Mouse (Mus musculus): ENCODE measurements around the gene Ntn5.

Ntn5 gene

DNA sequence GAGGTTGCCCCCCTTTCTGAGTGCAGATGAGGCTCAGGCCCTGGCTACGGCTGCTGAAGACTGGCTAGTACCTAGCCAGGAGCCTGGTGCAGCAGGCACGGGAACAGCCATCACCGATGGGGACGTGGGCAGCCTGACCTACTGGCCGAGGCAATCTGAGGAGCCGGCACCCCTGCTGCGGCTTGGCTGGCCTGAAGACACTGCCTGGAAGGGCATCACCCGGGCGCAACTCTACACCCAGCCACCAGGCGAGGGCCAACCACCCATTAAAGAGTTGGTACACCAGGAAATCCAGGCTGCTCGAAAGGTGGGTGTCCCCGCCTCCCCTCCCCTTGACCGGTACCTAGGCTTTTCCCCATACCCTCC, 38.5 kb downstream of the Ntn5 start:
- intact Hi-C loops (cut with DNase I) = no loop called here

DNA sequence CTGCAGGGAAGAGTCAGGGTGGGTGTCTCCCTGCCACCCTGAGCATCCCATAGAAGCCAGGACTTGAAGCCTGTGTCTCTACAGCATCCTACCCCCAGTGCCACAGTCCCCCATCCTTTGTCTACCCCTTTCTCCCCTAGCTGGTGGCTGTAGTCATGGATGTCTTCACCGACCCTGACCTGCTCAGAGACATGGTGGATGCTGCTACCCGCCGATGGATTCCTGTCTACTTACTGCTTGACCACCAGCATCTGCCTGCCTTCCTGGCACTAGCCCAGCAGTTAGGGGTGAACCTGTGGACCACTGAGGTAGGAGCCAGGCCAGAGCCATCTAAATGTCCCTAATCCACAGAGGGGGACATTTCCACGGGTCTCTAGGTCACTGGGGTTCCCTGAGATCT, 39.5 kb downstream of the Ntn5 start:
- intact Hi-C loops (cut with DNase I) = no loop called here

DNA sequence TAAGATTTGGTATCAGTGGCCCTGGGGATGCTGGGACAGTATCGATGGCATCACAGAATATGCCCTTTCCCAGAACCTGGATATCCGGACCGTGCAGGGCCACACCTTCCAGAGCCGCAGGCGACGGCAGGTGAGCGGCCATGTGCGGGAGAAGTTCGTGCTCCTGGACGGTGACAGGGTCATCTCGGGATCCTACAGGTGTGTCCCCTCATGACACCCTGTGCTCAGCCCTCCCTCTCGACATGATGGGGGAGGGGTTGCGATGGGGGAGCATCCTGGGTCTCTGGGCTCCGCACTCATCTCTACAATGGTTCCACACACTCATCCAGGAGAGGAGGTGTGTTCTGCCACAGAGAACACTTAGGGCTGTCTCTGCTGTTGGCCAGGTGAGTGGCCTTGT, 40.0 kb downstream of the Ntn5 start:
- intact Hi-C loops (cut with DNase I) = no loop called here

DNA sequence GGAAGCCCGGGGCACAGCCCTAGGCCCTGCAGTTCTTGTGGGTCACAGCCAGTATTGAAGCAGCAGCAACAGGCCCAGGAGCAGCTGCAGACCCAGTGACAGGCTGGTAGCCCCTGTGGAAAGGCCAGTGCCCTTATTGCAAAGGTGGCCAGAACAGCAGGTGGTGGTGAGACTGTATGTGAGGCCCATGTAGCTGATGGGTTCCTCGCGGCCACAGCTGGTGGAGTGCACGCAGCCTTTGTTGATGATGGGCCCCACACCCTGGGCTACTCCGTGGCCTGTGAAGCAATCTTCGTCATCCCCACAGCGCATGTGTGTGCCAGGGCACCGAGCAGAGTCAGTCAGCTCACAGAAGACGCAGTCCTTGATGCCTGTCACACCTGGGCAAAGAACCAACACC, 41.3 kb downstream of the Ntn5 start:
- intact Hi-C loops (cut with DNase I) = no loop called here

DNA sequence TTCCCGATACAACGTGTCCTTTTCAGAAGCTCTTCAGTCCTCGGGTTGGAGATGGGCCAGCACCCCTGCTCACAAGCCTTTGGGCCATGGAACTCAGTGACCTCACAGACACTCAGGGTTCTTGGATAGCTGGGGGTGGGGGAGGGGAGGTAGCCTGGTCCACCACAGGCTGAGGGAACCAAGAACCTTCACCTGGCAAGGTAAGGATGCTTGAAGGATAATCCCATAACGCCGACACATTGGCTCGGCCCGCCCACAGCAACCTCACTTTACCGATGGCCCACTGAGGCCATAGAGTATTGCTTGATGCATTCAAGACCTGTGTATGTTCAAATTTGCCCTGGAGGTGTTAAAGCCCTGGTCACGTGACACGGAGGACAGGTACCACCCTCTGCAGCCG, 41.9 kb downstream of the Ntn5 start, which contains the start of gene Spaca4:
Gene Spaca4, minus strand, starts transcription at position 101 of the 400 bp plus-strand sequence.
- intact Hi-C loops (cut with DNase I) = no loop called here

DNA sequence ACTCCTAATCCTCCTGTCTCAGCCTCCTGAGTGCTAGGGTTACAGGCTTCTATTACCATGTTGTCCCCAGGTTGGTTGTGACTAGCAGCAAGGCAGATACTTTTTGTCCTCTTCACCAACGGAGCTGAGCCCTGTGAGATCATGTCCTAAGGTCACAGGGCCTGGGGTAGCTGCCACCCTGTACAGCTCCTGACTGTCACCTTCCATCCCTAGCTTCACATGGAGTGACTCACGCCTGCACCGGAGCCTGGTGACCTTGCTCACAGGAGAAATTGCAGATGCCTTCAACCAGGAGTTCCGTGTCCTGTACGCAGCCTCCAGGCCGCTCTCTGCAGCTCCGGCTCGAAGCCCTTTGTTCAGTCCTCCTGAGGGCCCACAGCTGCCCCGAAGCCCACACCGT, 42.6 kb downstream of the Ntn5 start:
- intact Hi-C loops (cut with DNase I) = no loop called here

DNA sequence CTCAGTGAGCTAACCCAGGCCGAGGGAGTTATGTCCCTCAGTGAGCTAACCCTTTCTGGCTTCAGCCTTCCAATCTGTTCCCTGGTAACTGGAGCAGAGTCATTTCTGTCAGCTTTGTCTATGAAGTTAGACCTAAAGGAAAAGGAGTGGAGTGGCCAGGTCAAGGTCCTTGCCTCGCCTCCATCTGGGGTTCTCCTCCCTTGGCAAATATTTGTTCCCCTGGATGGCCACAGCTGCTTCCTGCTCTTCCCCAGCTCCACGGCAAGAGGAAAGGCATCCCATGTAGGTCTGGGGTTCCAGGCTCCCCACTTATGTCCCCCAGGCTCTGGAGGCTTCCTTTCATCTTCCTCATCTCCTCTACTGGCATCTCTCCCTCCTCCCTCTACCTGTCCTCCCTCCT, 43.8 kb downstream of the Ntn5 start:
- intact Hi-C loops (cut with DNase I) = no loop called here

DNA sequence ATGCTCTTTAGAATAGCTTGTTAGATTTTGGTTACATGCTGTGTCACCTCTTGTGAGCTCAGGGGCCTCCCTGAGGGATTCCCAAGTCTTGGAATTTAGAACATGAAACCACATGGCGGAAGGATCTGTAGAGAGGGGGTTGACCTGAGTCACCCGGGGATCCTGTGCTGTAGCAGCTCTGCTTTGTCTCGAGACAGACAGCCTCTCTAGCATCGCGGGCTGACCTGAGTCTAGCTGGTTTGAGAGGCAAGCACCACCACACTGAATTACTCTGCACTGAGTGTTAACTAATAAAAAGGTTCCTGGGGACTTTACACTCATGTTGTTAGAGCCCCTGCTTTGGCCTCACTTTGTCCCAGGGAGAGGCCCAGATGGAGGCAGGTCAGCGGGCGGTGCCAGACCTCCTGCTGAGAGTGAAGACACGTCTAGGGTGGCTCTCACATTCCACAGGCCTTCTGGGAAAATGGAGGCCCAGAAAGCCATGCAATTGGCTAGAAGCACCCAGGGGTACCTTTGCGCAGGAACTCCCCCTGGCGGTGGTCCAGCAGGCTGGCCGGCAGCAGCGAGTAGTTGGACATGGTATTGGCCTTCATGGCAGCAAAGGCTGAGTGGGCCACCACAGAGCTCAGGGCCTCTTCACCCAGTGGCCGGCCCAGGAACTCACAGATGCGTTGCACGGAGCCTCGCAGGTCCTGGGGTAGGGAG, 47.1 kb downstream of the Ntn5 start:
- intact Hi-C loops (cut with DNase I) = no loop called here

DNA sequence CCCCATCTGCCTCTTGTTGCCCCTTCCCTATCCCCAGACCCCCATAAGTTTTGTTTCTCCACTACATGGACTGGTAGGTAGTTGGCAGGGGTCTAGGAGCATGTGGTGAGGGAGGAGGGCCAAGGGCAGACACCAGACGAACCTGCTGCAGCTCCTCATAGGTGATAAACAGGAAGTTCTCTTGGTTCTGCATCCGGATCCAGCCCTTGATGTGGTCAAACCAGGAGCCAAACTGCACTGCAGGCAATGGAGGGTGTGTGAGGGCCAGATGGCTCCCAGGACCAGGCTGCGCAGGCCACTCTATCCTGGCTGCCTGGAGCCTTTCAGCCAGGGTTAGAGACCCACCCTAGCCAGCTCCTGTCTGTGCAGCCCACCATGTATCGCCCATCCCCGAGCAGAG, 49.7 kb downstream of the Ntn5 start:
- intact Hi-C loops (cut with DNase I) = no loop called here

DNA sequence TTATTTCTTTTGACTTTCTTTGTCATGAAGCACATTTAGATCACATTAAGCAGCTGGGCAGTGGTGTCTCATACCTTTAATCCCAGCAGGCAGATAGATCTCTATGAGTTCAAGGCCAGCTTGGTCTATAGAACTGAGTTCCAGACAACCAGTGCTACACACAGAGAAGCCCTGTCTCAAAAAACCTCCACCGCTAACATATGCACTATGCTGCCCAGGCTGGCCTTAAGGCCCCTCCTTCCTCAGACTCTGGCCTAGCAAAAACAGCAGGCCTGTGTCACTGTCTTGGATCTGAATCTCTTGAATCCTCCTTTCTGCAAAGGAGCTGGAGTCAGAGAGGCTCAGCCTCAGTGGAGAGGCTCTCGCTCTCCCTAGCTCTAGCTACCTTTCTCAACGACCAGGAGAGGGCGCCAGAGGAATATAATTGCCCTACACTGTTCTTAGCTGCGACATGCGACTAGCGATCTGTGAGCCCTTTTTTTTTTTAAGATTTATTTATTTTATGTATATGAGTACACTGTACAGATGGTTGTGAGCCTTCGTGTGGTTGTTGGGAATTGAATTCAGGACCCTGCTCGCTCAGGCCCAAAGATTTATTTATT, 55.4 kb downstream of the Ntn5 start:
- intact Hi-C loops (cut with DNase I) = loop anchor here (1.0 to 5.0 kb wide), 3 partner anchors 62 to 268 kb away; no protein-coding TSS in a partner anchor

DNA sequence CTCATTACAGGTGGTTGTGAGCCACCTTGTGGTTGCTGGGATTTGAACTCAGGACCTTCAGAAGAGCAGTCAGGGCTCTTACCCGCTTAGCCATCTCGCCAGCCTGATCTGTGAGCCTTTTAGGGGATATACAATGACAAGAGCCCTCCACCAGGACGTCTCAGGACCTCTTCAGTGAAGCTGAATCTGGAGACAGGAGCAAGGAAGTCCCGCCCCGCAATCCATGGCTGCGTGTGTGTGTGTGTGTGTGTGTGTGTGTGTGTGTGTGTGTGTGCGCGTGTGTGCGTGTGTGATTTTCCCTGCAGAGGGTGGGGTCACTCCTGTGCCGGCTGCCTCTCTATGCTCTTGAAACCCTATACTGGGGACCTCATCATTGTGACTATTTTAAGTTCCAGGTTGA, 56.0 kb downstream of the Ntn5 start:
- intact Hi-C loops (cut with DNase I) = loop anchor here (1.0 to 5.0 kb wide), 3 partner anchors 61 to 267 kb away; no protein-coding TSS in a partner anchor

DNA sequence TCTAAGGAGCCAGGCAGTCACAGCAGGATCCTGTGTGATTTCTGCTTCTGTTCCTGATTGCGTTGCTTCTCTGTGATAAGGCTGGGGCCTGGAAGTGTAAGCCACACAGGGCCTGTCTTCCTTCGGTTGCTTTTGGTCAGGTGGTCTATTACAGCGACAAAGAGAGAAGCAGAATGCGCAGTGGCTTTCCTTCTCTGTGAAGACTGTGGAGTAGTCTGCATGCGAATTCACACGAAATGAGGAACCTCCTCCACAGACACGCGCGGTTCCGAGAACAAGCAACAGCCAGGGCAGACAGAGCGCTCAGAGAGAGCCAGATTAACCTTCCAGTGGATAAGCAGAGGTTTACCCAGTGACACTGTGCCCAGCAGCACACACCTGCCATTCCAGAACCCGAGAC, 57.5 kb downstream of the Ntn5 start:
- intact Hi-C loops (cut with DNase I) = no loop called here

DNA sequence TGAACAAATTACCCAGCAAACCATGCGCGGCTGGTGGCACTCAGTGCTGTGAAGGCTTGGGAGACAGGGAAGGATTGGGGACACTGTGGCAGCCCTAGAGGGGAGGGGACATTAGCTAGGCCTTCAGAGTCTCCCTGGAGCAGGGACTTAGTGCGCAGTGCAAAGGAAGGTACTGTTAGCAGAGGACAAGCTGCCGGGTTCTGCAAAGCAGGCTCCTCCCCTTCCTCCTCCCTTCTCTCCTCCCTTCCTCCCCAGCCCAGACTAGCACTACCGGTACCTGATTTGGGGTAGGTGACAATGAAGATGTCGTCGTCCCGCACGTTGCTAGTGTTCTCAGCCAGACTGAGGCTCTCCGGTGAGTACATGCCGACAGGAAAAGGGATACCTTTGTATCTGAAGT, 58.0 kb downstream of the Ntn5 start:
- intact Hi-C loops (cut with DNase I) = no loop called here

DNA sequence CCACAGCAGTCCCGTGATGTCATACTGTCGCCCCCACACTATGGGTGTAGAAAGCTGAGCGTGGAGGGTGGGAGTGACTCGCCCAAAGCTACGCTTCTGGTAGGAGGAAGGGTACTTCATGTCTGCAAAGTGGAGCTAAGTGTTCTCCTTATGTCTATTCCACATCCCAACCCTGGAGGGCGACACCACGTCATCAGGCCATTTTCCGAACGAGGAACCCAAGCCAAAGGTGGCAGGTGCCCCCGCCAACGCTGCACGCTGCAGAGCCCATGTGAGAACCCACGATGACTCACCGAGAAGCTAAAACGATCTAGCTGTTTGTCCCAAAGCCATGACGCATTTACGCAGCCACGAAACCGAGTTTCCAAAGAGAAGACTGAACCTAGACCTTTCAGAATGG, 58.5 kb downstream of the Ntn5 start:
- intact Hi-C loops (cut with DNase I) = no loop called here
